ENCODE assay signal across 17 mouse cellular contexts in genomic region chr1:82536515-82537174, GRCm38 (mm10). TPM values are rescaled to one million over a fixed set of nuclear protein-coding genes. Genes with fewer than 3 reads are reported as not detected.
A peak's percentile ranks its signal among the peaks of the same experiment; 100 is the strongest.
DNase-seq lines count a peak whose midpoint lies in the region; ATAC-seq lines count a peak whose summit lies in the region.
"Had no signal": no experiment of that assay in that cellular context is flagged by ENCODE, and none has a peak within 500 bp of the region (broad histone marks: within the 10 kb centered on the region; RNA-seq: fewer than 3 reads in every experiment).

No protein-coding gene starts in this region.

- H3K27me3 ChIP-seq in forebrain, embryonic 14.5 days (replicated peaks; ENCODE audit: control insufficient read depth, insufficient read depth, low read length), result no peaks in the 10 kb centered on the region
- H3K27me3 ChIP-seq in forebrain, embryonic 12.5 days, result no peaks in the 10 kb centered on the region
- no peaks in the 10 kb centered on the region for H3K27me3 ChIP-seq in midbrain, embryonic 11.5 days (ENCODE audit: control insufficient read depth, insufficient read depth, low read length)
- no peaks in the 10 kb centered on the region for H3K27me3 ChIP-seq in midbrain, embryonic 10.5 days (ENCODE audit: low read depth, poor library complexity, severe bottlenecking)
- H3K27me3 ChIP-seq in forebrain, embryonic 15.5 days, result no peaks in the 10 kb centered on the region
- no peaks in the 10 kb centered on the region for H3K27me3 ChIP-seq in midbrain, embryonic 15.5 days (replicated peaks)
- H3K27me3 ChIP-seq: embryonic facial prominence, embryonic 12.5 days had no signal

- H3K36me3 ChIP-seq in forebrain, embryonic 14.5 days (ENCODE audit: control insufficient read depth, insufficient read depth, low read length), result no peaks in the 10 kb centered on the region
- no peaks in the 10 kb centered on the region for H3K36me3 ChIP-seq in forebrain, embryonic 12.5 days (replicated peaks)
- H3K36me3 ChIP-seq in midbrain, embryonic 11.5 days (ENCODE audit: control insufficient read depth, insufficient read depth, low read length), result no peaks in the 10 kb centered on the region
- H3K36me3 ChIP-seq in midbrain, embryonic 10.5 days, result no peaks in the 10 kb centered on the region
- no peaks in the 10 kb centered on the region for H3K36me3 ChIP-seq in forebrain, embryonic 15.5 days
- no peaks in the 10 kb centered on the region for H3K36me3 ChIP-seq in midbrain, embryonic 15.5 days (replicated peaks)
- H3K36me3 ChIP-seq: embryonic facial prominence, embryonic 12.5 days had no signal

- DNase-seq in forebrain, embryonic 14.5 days (ENCODE audit: low spot score), result peak; percentile 44
- no peak for DNase-seq in midbrain, embryonic 11.5 days (ENCODE audit: low spot score, missing footprints)
- DNase-seq in midbrain, embryonic 10.5 days (ENCODE audit: low spot score), result no peak
- no peak for DNase-seq in cerebellum, postnatal 14 days
- DNase-seq in kidney, adult 9 months, result no peak
- DNase-seq: adrenal gland, adult 8-10 months; cerebellum, adult 18-20 months; kidney, adult 18-20 months; kidney, postnatal 25 days; left cerebral cortex, postnatal 4 days; lung, adult 2 months; lung, postnatal 36 days; right cerebral cortex, postnatal 4 days had no signal

- no peak overlapping the region for H3K9ac ChIP-seq in forebrain, embryonic 14.5 days (ENCODE audit: low read length)
- no peak overlapping the region for H3K9ac ChIP-seq in forebrain, embryonic 12.5 days
- H3K9ac ChIP-seq in midbrain, embryonic 11.5 days (ENCODE audit: low read length), result no peak overlapping the region
- no peak overlapping the region for H3K9ac ChIP-seq in forebrain, embryonic 15.5 days (replicated peaks)
- no peak overlapping the region for H3K9ac ChIP-seq in midbrain, embryonic 15.5 days
- H3K9ac ChIP-seq: embryonic facial prominence, embryonic 12.5 days had no signal

- peaks cover 6% of the 10 kb centered on the region; the same call in 1 of the 2 replicates for H3K4me1 ChIP-seq in forebrain, embryonic 14.5 days (ENCODE audit: control insufficient read depth, insufficient read depth, low read length)
- H3K4me1 ChIP-seq in forebrain, embryonic 12.5 days, result peaks cover 8% of the 10 kb centered on the region; the same call in 1 of the 2 replicates
- no peaks in the 10 kb centered on the region for H3K4me1 ChIP-seq in midbrain, embryonic 11.5 days (ENCODE audit: control insufficient read depth, insufficient read depth, low read length)
- no peaks in the 10 kb centered on the region for H3K4me1 ChIP-seq in midbrain, embryonic 10.5 days
- peaks cover 6% of the 10 kb centered on the region; the same call in 1 of the 2 replicates for H3K4me1 ChIP-seq in forebrain, embryonic 15.5 days
- H3K4me1 ChIP-seq in midbrain, embryonic 15.5 days, result peaks cover 7% of the 10 kb centered on the region; the same call in 1 of the 2 replicates
- H3K4me1 ChIP-seq: embryonic facial prominence, embryonic 12.5 days had no signal

- 41% methylated on average over 6 of the region's 6 CpGs for WGBS in forebrain, embryonic 14.5 days
- WGBS in forebrain, embryonic 12.5 days, result 68% methylated on average over 6 of the region's 6 CpGs
- 80% methylated on average over 6 of the region's 6 CpGs for WGBS in midbrain, embryonic 11.5 days
- WGBS in midbrain, embryonic 10.5 days, result 83% methylated on average over 6 of the region's 6 CpGs
- 35% methylated on average over 6 of the region's 6 CpGs for WGBS in forebrain, embryonic 15.5 days
- 40% methylated on average over 6 of the region's 6 CpGs for WGBS in midbrain, embryonic 15.5 days

- H3K4me3 ChIP-seq in forebrain, embryonic 14.5 days (ENCODE audit: low read depth, low read length), result no peak overlapping the region
- no peak overlapping the region for H3K4me3 ChIP-seq in forebrain, embryonic 12.5 days (replicated peaks)
- no peak overlapping the region for H3K4me3 ChIP-seq in midbrain, embryonic 11.5 days (ENCODE audit: low read depth, low read length)
- H3K4me3 ChIP-seq in midbrain, embryonic 10.5 days, result no peak overlapping the region
- H3K4me3 ChIP-seq in forebrain, embryonic 15.5 days, result no peak overlapping the region
- H3K4me3 ChIP-seq in midbrain, embryonic 15.5 days, result no peak overlapping the region
- H3K4me3 ChIP-seq: embryonic facial prominence, embryonic 12.5 days had no signal

- no peaks in the 10 kb centered on the region for H3K9me3 ChIP-seq in forebrain, embryonic 14.5 days (replicated peaks; ENCODE audit: control insufficient read depth, low read length)
- no peaks in the 10 kb centered on the region for H3K9me3 ChIP-seq in forebrain, embryonic 12.5 days
- no peaks in the 10 kb centered on the region for H3K9me3 ChIP-seq in midbrain, embryonic 11.5 days (ENCODE audit: control insufficient read depth, low read length)
- H3K9me3 ChIP-seq in midbrain, embryonic 10.5 days (replicated peaks), result no peaks in the 10 kb centered on the region
- no peaks in the 10 kb centered on the region for H3K9me3 ChIP-seq in forebrain, embryonic 15.5 days
- H3K9me3 ChIP-seq in midbrain, embryonic 15.5 days, result no peaks in the 10 kb centered on the region
- H3K9me3 ChIP-seq: embryonic facial prominence, embryonic 12.5 days had no signal

- H3K27ac ChIP-seq in forebrain, embryonic 14.5 days (ENCODE audit: low read depth, low read length), result no peak overlapping the region
- H3K27ac ChIP-seq in forebrain, embryonic 12.5 days, result no peak overlapping the region
- no peak overlapping the region for H3K27ac ChIP-seq in midbrain, embryonic 11.5 days (ENCODE audit: low read depth, low read length)
- no peak overlapping the region for H3K27ac ChIP-seq in midbrain, embryonic 10.5 days (replicated peaks)
- 0 out of 2 replicates have a peak overlapping the region, but pooled peaks have one; percentile 4 for H3K27ac ChIP-seq in forebrain, embryonic 15.5 days (replicated peaks)
- H3K27ac ChIP-seq in midbrain, embryonic 15.5 days, result no peak overlapping the region
- H3K27ac ChIP-seq: embryonic facial prominence, embryonic 12.5 days had no signal

- H3K4me2 ChIP-seq in forebrain, embryonic 14.5 days (ENCODE audit: low read length), result no peak overlapping the region
- no peak overlapping the region for H3K4me2 ChIP-seq in forebrain, embryonic 12.5 days
- no peak overlapping the region for H3K4me2 ChIP-seq in midbrain, embryonic 11.5 days
- no peak overlapping the region for H3K4me2 ChIP-seq in forebrain, embryonic 15.5 days (replicated peaks)
- H3K4me2 ChIP-seq in midbrain, embryonic 15.5 days, result no peak overlapping the region
- H3K4me2 ChIP-seq: embryonic facial prominence, embryonic 12.5 days had no signal

- ATAC-seq in forebrain, embryonic 14.5 days, result peak; percentile 80
- no peak for ATAC-seq in forebrain, embryonic 12.5 days (ENCODE audit: low FRiP score)
- 0 out of 2 replicates have a peak, but pooled peaks have one; percentile 30 for ATAC-seq in midbrain, embryonic 11.5 days (ENCODE audit: low FRiP score)
- ATAC-seq in forebrain, embryonic 15.5 days (replicated peaks), result peak; percentile 75
- ATAC-seq in midbrain, embryonic 15.5 days (replicated peaks), result peak; percentile 54

RNA-seq across cellular contexts. Expression of gene Col4a4, which starts 50.0 kb away (rescaled TPM):
- polyA plus RNA-seq in forebrain, embryonic 14.5 days (2014; fragmentation: Nextera tagmentation; extraction: Ambion mirVana), result 0.21 and 0.24 TPM in 2 replicates
- polyA plus RNA-seq in forebrain, embryonic 12.5 days (2016; fragmentation: Nextera tagmentation; extraction: Ambion mirVana), result 0.12 and 0.17 TPM in 2 replicates
- polyA plus RNA-seq in midbrain, embryonic 11.5 days (2014; fragmentation: Nextera tagmentation; extraction: Ambion mirVana), result 0.04 and 0.07 TPM in 2 replicates
- polyA plus RNA-seq in midbrain, embryonic 10.5 days (2016; fragmentation: Nextera tagmentation; extraction: Ambion mirVana), result 0.05 and 0.06 TPM in 2 replicates
- 0.22 and 0.28 TPM in 2 replicates for polyA plus RNA-seq in forebrain, embryonic 15.5 days (2015; fragmentation: Nextera tagmentation; extraction: Ambion mirVana)
- polyA plus RNA-seq in midbrain, embryonic 15.5 days (2015; fragmentation: Nextera tagmentation; extraction: Ambion mirVana), result 0.09 and 0.13 TPM in 2 replicates

RNA-seq across cellular contexts. Expression of gene Col4a3, which starts 50.1 kb away (rescaled TPM):
- polyA plus RNA-seq in forebrain, embryonic 14.5 days (2014; fragmentation: Nextera tagmentation; extraction: Ambion mirVana), result 0.16 and 0.23 TPM in 2 replicates
- 0.12 and 0.23 TPM in 2 replicates for polyA plus RNA-seq in forebrain, embryonic 12.5 days (2016; fragmentation: Nextera tagmentation; extraction: Ambion mirVana)
- polyA plus RNA-seq in midbrain, embryonic 11.5 days (2014; fragmentation: Nextera tagmentation; extraction: Ambion mirVana), result 0.10 and 0.11 TPM in 2 replicates
- polyA plus RNA-seq in midbrain, embryonic 10.5 days (2016; fragmentation: Nextera tagmentation; extraction: Ambion mirVana), result 0.07 and 0.10 TPM in 2 replicates
- 0.22 and 0.29 TPM in 2 replicates for polyA plus RNA-seq in forebrain, embryonic 15.5 days (2015; fragmentation: Nextera tagmentation; extraction: Ambion mirVana)
- polyA plus RNA-seq in midbrain, embryonic 15.5 days (2015; fragmentation: Nextera tagmentation; extraction: Ambion mirVana), result 0.19 and 0.25 TPM in 2 replicates
